Mouse (Mus musculus): ENCODE results near the gene Dedd. TPM values are rescaled to one million over a fixed set of nuclear protein-coding genes. Genes with fewer than 3 reads are reported as not detected.
"Not testable (repeated sequence)": the region's sequence is repeated elsewhere in the genome, so short reads cannot be mapped to it uniquely, and the experiment has no call there.

Dedd gene
- total RNA-seq, 2 experiments from 2014 or later, result 40.4 to 40.9 TPM

- no peak for TF ChIP-seq CTCF (IDR thresholded peaks at IDR 0.05)
- intact Hi-C loops (cut with DNase I), result loop anchor here (5.0 kb wide), 1 partner anchor 37 kb away; no protein-coding TSS in a partner anchor
- DNase-seq (ENCODE audit: extremely low spot score in 1 of 2, low spot score in 2 of 2), result no peak
- Histone ChIP-seq H3K27ac (no peak overlapping the region), H3K4me3 (no peak overlapping the region)
Measured at GRCm38 (mm10) chr1:171320151-171320550, 8.8 kb upstream of the Dedd start.

DNA sequence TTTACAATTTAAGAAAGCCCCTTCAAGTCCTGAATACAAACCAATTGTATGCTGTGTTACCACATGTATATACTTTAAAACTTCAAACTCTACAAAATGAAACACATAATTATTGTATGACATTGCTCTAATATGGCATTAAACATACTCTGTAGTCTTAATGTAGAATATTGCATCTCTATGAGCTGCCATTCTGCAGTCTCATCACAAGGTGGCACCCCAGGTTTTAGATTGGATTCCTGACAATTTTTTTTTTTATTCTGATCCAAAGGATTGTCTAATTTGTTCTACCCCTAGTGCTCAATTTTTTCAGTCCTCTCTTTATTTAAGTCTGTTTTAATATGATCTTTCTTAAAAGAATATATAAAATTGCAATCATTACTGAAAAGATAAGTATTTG, 7.5 kb upstream of the Dedd start:
- H3K4me3 ChIP-seq, result no peak overlapping the region
- TF ChIP-seq CTCF (IDR thresholded peaks at IDR 0.05), result peak; percentile 67
- DNase-seq (ENCODE audit: extremely low spot score in 1 of 2, low spot score in 2 of 2), result no peak
- intact Hi-C loops (cut with DNase I), result loop anchor here (5.0 kb wide), 1 partner anchor 36 kb away; no protein-coding TSS in a partner anchor
- no peak overlapping the region for H3K27ac ChIP-seq

DNA sequence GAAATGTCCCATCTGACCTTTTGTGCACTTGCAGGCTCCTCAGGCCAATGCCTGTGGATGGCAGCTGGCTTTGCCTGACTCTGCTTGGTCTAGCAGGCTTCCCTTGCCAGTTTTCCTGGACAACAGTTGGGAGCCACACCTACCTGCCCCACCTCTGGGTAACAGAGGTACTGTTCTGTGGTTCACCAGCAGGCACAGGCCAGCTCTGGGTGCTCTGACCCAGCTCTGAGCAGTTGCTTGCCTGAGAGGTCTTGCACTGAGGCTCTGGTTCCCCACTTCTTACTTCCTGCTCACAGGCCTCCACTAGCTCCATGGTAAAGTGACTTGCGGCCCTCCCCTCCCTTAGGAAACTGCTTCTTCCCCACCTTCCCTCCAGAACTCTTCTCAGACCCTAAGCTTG, 6.9 kb upstream of the Dedd start:
- intact Hi-C loops (cut with DNase I), result loop anchor here (5.0 kb wide), 1 partner anchor 35 kb away; no protein-coding TSS in a partner anchor
- no peak for TF ChIP-seq CTCF (IDR thresholded peaks at IDR 0.05)
- H3K4me3 ChIP-seq, result no peak overlapping the region
- H3K27ac ChIP-seq, result no peak overlapping the region
- no peak for DNase-seq (ENCODE audit: extremely low spot score in 1 of 2, low spot score in 2 of 2)

- Histone ChIP-seq H3K27ac (no peak overlapping the region), H3K4me3 (no peak overlapping the region)
- no peak for TF ChIP-seq CTCF (IDR thresholded peaks at IDR 0.05)
- intact Hi-C loops (cut with DNase I), result no loop called here
- no peak for DNase-seq (ENCODE audit: extremely low spot score in 1 of 2, low spot score in 2 of 2)
Measured at GRCm38 (mm10) chr1:171325571-171325970, 3.4 kb upstream of the Dedd start.

- DNase-seq (ENCODE audit: extremely low spot score in 1 of 2, low spot score in 2 of 2); H3K4me3 ChIP-seq; H3K27ac ChIP-seq; intact Hi-C loops (cut with DNase I): not testable (repeated sequence)
Measured at GRCm38 (mm10) chr1:171326588-171326987, 2.4 kb upstream of the Dedd start.

DNA sequence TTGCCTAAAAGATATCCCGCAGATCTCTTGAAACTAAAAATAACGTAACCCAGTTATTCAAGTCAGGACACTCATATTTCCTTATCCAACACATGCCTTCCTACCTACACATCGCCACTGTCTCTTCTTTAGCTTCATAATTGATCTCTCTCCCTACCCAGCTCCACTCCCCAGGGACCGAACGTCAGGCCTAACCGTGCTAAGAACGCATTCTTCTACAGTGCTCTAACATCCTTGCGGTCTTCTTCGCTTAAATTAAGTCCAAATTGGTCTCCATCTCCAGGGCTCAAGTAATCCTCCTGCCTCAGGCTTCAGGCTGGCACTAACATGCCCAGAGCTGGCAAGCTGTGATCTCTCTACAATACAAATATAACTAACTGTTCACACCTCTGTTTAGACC, 701 bp upstream of the Dedd start:
- Histone ChIP-seq H3K4me3 (peak overlapping the region; percentile 75), H3K27ac (peak overlapping the region; percentile 99)
- no peak for DNase-seq (ENCODE audit: extremely low spot score in 1 of 2, low spot score in 2 of 2)
- no peak for TF ChIP-seq CTCF (IDR thresholded peaks at IDR 0.05)
- intact Hi-C loops (cut with DNase I), result loop anchor here (1.0 to 2.0 kb wide), 3 partner anchors 17 to 83 kb away; partner anchors contain the start of genes Nit1, Pfdn2, Ufc1 and Usf1

GRCm38 (mm10) chr1:171329433-171330215, 679 bp downstream of the Dedd start:
- intact Hi-C loops (cut with DNase I), result loop anchor here (2.0 kb wide), 2 partner anchors 15 to 35 kb away; partner anchors contain the start of genes Nit1, Pfdn2 and Ufc1
- no peak for TF ChIP-seq CTCF (IDR thresholded peaks at IDR 0.05)
- H3K27ac ChIP-seq, result peak overlapping the region; percentile 99
- H3K4me3 ChIP-seq, result peak overlapping the region; percentile 75
- DNase-seq (ENCODE audit: extremely low spot score in 1 of 2, low spot score in 2 of 2), result peak in 1 of 2 experiments; percentile 32

GRCm38 (mm10) chr1:171330216-171330560, 1.2 kb downstream of the Dedd start:
- Histone ChIP-seq H3K27ac (peak overlapping the region; percentile 99; the same call in 1 of the 2 replicates), H3K4me3 (peak overlapping the region; percentile 75)
- no peak for DNase-seq (ENCODE audit: extremely low spot score in 1 of 2, low spot score in 2 of 2)
- intact Hi-C loops (cut with DNase I), result no loop called here
- no peak for TF ChIP-seq CTCF (IDR thresholded peaks at IDR 0.05)

- intact Hi-C loops (cut with DNase I), result no loop called here
Measured at GRCm38 (mm10) chr1:171342262-171343207, 13.6 kb downstream of the Dedd start.

GRCm38 (mm10) chr1:171343922-171344677, 15.2 kb downstream of the Dedd start:
- DNase-seq (ENCODE audit: extremely low spot score in 1 of 2, low spot score in 2 of 2), result no peak
- intact Hi-C loops (cut with DNase I), result loop anchor here (2.0 kb wide), 1 partner anchor 15 kb away; the partner anchor contains the start of gene Dedd
- H3K4me3 ChIP-seq, result peak overlapping the region; percentile 74
- H3K27ac ChIP-seq, result no peak overlapping the region
- no peak for TF ChIP-seq CTCF (IDR thresholded peaks at IDR 0.05)

More at GRCm38 (mm10) chr1:171342262-171343207, 13.6 kb downstream of the Dedd start:
- no peak for TF ChIP-seq CTCF (IDR thresholded peaks at IDR 0.05)
- DNase-seq (ENCODE audit: extremely low spot score in 1 of 2, low spot score in 2 of 2), result no peak
- Histone ChIP-seq H3K4me3 (no peak overlapping the region), H3K27ac (no peak overlapping the region)

DNA sequence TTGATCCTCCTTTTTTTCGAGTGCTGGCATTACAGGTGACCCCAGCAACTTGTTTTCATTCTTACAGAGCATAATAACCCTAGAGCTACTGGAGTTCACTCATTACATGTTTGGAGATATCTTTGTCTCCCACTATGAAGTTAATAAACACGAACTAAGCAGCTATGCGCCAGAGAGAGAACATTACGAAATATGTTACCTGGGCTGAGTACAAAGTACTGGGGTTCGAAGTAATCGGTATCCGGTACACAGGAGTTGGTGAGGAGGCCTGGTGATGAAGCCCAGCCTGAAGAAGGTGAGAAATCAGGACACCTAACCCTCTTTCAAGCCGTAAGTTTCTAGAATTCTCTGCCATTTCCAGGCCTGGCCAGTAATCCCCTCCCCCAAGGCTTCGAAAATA, 15.8 kb downstream of the Dedd start:
- intact Hi-C loops (cut with DNase I), result loop anchor here (1.0 to 5.0 kb wide), 3 partner anchors 16 to 232 kb away; partner anchors contain the start of genes Cfap126, Dedd and Usf1
- Histone ChIP-seq H3K27ac (peak overlapping the region; percentile 88), H3K4me3 (peak overlapping the region; percentile 74)
- no peak for TF ChIP-seq CTCF (IDR thresholded peaks at IDR 0.05)
- no peak for DNase-seq (ENCODE audit: extremely low spot score in 1 of 2, low spot score in 2 of 2)

All from left cerebral cortex, adult 2 months (tissue).